Mouse (Mus musculus) heart, adult 2 months (tissue): ENCODE data around the gene Brd1. TPM values are rescaled to one million over a fixed set of nuclear protein-coding genes. Genes with fewer than 3 reads are reported as not detected.
A peak's percentile ranks its signal among the peaks of the same experiment; 100 is the strongest.

Experiments used
- DNase-seq, 2 experiments: peaks; one replicate each; pipeline ENCODE4 v3.0.0; 2021
- H3K27ac ChIP-seq: fragments of 200-600 bp; 2 replicates; pipeline ENCODE4 v1.8.1; 2022
- H3K27me3 ChIP-seq: fragments of 200-500 bp; 2 replicates; pipeline ENCODE4 v1.6.1; 2012; ENCODE audit warnings: mild to moderate bottlenecking, low read length, inconsistent platforms, mixed read lengths; ENCODE audit not compliant: control insufficient read depth, insufficient read depth
- H3K36me3 ChIP-seq: fragments of 200-500 bp; 2 replicates; pipeline ENCODE4 v1.6.1; 2012; ENCODE audit warnings: low read length, inconsistent platforms; ENCODE audit not compliant: control insufficient read depth, insufficient read depth
- H3K4me1 ChIP-seq: fragments of 200-500 bp; 2 replicates; pipeline ENCODE4 v1.6.1; 2011; ENCODE audit warnings: low read length; ENCODE audit not compliant: control insufficient read depth, insufficient read depth
- H3K4me3 ChIP-seq: fragments of 200-600 bp; 2 replicates; pipeline ENCODE4 v1.8.1; 2022
- H3K79me2 ChIP-seq: fragments of 200-500 bp; replicated peaks from 2 replicates; pipeline ENCODE4 v1.6.1; 2012; ENCODE audit warnings: mild to moderate bottlenecking, inconsistent platforms, low read length, moderate library complexity, mixed read lengths; ENCODE audit not compliant: control insufficient read depth, insufficient read depth
- H3K9ac ChIP-seq: fragments of 200-500 bp; 2 replicates; pipeline ENCODE4 v1.6.1; 2012; ENCODE audit warnings: low read depth, mild to moderate bottlenecking, control low read depth, inconsistent platforms, low read length, mixed read lengths
- CTCF ChIP-seq: fragments of 200-600 bp; IDR thresholded peaks from 2 replicates; pipeline ENCODE4 v1.8.1; 2022; ENCODE audit warnings: antibody characterized with exemption, mild to moderate bottlenecking, moderate library complexity
- EP300 ChIP-seq: fragments of 200-500 bp; IDR thresholded peaks from 2 replicates; pipeline ENCODE4 v1.6.1; 2011; ENCODE audit warnings: low read depth, low read length, control low read depth; ENCODE audit not compliant: insufficient read depth
- POLR2A ChIP-seq: fragments of 200-500 bp; IDR thresholded peaks from 2 replicates; pipeline ENCODE4 v1.6.1; 2011; ENCODE audit warnings: mild to moderate bottlenecking, low read depth, low read length, control low read depth; ENCODE audit not compliant: insufficient read depth
- WGBS: fragments of 180-500 bp; shearing (Covaris S2); methylation state at CpG from one replicate; pipeline ENCODE4 v1.1.7; 2018; 5-methylcytosine and 5-hydroxymethylcytosine counted together
- intact Hi-C: fragments of 180-260 bp; cut with DNase I; formaldehyde crosslinking; loops from one replicate; pipeline ENCODE4 v1.15.1; 2025
- polyA plus RNA-seq: library from polyadenylated mRNA; depleted of rRNA; stranded (reverse); fragments of >200 nt; gene quantifications from 2 replicates; pipeline ENCODE4 v1.2.3, GENCODE M21; 2012
- total RNA-seq, 2 experiments: library from RNA; stranded (reverse); gene quantifications; 2 replicates each; pipeline ENCODE4 v1.2.3; 2021

Gene Brd1
- total and polyA plus RNA-seq, 3 experiments, result 7.7 to 31.0 (median 28.7) TPM

DNA sequence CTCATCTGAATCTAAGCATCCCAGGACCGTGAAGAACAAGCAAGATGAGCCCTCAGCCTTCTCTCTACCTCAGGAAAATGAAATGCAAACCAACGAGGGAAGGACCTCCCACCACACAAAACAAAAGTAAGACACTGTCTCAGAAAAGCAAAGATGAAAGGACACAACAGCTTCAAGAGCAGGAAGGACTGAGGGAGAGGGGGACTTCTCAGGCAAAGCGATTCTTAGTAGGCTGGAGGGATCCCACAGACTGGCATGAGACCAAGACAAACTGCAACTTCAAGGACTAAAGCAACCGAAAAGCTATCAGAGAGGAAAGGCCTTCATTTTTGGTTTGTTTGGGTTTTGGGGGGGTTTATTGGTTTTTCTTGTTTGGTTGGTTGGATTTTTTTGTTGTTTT, 2.1 kb upstream of the Brd1 start:
- Histone ChIP-seq H3K9ac (no peak overlapping the region), H3K4me3 (no peak overlapping the region), H3K27me3 (no peaks in the 10 kb centered on the region), H3K36me3 (peaks cover under 1% of the 10 kb centered on the region; the same call in 1 of the 2 replicates), H3K79me2 (peaks cover 2% of the 10 kb centered on the region), H3K4me1 (peaks cover 9% of the 10 kb centered on the region), H3K27ac (no peak overlapping the region)
- TF ChIP-seq POLR2A, result no peak
- no peak for TF ChIP-seq EP300
- TF ChIP-seq CTCF, result no peak
- WGBS, result 64% methylated on average over 4 of the region's 4 CpGs
- intact Hi-C loops, result no loop called here
- DNase-seq, result no peak

DNA sequence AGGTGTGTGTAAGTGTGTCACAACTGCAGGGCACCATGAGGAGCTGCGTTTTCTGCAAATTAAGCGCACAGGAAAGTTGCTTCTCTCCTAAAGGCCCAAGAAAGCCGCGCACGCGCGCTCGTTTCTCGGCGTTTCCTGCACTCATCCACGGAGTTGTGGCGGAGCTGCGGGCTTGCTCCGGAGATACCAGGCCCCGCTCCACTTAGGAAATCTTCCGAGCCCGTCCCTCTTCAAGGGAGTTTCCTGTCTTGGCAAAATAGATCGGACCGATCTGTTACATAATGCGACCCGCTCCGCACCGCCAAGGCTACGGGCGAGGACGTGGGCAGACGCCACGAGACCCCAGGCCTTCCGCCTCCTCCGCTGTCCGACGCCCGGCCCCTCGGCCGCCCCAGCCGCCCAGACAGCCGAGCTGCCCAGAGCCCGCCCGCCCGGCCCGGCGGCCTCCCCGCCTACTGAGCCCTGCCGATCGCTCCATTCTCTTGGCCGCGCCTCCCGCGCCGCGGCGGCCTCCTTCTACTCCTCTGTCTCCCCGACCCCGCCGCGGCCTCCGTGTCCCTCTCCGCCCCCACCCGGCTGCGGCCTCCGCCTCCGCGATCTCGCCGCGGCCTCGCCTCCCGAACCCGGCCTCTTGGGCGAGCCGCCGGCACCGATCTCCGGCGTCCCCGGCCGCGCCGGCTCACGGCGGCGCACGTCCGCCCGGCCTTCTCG, 837 bp downstream of the Brd1 start:
- Histone ChIP-seq H3K27ac (peak overlapping the region; percentile 86), H3K79me2 (peaks cover 9% of the 10 kb centered on the region), H3K4me1 (peaks cover 10% of the 10 kb centered on the region), H3K36me3 (peaks cover 3% of the 10 kb centered on the region), H3K4me3 (peak overlapping the region; percentile 93), H3K9ac (peak overlapping the region; percentile 87), H3K27me3 (no peaks in the 10 kb centered on the region)
- intact Hi-C loops, result loop anchor here (2.0 kb wide), 1 partner anchor 86 kb away; the partner anchor contains the start of genes Alg12 and Creld2
- peak; percentile 78 for DNase-seq
- WGBS, result under 1% methylated on average over 74 of the region's 86 CpGs
- 0 out of 2 replicates have a peak, but pooled peaks have one; percentile 21 for TF ChIP-seq EP300
- peak; percentile 44; the same call in 1 of the 2 replicates for TF ChIP-seq POLR2A
- TF ChIP-seq CTCF, result no peak

- Histone ChIP-seq H3K27me3 (no peaks in the 10 kb centered on the region), H3K9ac (peak overlapping the region; percentile 87), H3K36me3 (peaks cover 3% of the 10 kb centered on the region), H3K4me3 (peak overlapping the region; percentile 93), H3K79me2 (peaks cover 9% of the 10 kb centered on the region), H3K27ac (peak overlapping the region; percentile 86), H3K4me1 (peaks cover 10% of the 10 kb centered on the region)
- TF ChIP-seq POLR2A (no peak), EP300 (no peak), CTCF (no peak)
- 5% methylated on average over 15 of the region's 15 CpGs for WGBS
- intact Hi-C loops, result loop anchor here (2.0 kb wide), 1 partner anchor 86 kb away; the partner anchor contains the start of genes Alg12 and Creld2
- no peak for DNase-seq
Measured at GRCm38 (mm10) chr15:88732405-88733020, 1.5 kb downstream of the Brd1 start.

DNA sequence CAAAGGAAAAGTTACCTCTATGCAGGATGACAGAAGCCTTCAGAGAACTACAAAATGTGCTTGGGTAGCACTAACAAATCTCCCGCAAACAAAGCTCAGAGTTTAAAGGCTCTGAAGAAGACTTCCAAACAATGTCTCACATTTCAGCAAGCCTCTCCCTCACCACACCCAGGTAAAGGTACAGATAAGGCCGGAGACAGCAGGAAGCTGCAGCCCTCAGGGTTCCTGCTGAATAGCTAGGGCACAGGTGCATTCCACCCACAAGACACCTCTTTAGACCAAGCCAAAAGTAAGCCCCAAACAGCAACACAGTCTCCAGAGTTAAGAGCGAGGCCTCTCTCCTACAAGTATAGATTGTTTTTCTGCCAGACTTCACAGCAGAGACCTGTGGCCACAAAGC, 3.3 kb downstream of the Brd1 start:
- WGBS, result 44% methylated on average over 3 of the region's 3 CpGs
- intact Hi-C loops, result no loop called here
- no peak overlapping the region for H3K9ac ChIP-seq

DNA sequence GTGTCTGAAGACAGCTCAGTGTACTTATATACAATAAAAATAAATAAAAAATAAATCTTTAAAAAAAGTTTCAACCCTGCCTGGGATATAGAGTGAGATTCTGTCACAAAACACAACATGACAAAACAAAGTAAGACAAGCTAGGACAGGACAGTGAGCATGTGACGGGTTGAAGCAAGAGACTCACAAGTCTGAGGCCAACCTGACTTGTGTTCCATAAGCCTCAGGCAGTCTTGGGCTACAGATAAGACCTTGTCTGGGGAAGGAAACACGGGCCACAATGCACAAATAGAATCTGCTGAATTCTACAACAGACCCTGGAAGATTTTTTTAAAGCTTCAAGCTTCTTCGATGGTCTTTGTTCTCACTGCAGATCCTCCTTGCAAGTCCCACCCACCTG, 6.8 kb downstream of the Brd1 start:
- WGBS, result 51% methylated on average over 3 of the region's 3 CpGs
- no peak overlapping the region for H3K27ac ChIP-seq
- DNase-seq, result no peak
- H3K36me3 ChIP-seq, result peaks cover 5% of the 10 kb centered on the region
- intact Hi-C loops, result no loop called here
- no peaks in the 10 kb centered on the region for H3K27me3 ChIP-seq
- H3K79me2 ChIP-seq, result peaks cover 14% of the 10 kb centered on the region
- no peak overlapping the region for H3K9ac ChIP-seq
- H3K4me3 ChIP-seq, result no peak overlapping the region
- H3K4me1 ChIP-seq, result peaks cover 19% of the 10 kb centered on the region
- TF ChIP-seq CTCF (no peak), EP300 (no peak), POLR2A (no peak)

More for the DNA sequence above, 3.3 kb downstream of the Brd1 start:
- H3K4me1 ChIP-seq, result peaks cover 10% of the 10 kb centered on the region
- H3K36me3 ChIP-seq, result peaks cover 5% of the 10 kb centered on the region
- TF ChIP-seq EP300, result no peak
- TF ChIP-seq CTCF, result no peak
- no peak for DNase-seq
- no peaks in the 10 kb centered on the region for H3K27me3 ChIP-seq
- H3K79me2 ChIP-seq, result peaks cover 11% of the 10 kb centered on the region
- H3K4me3 ChIP-seq, result no peak overlapping the region
- H3K27ac ChIP-seq, result no peak overlapping the region

DNA sequence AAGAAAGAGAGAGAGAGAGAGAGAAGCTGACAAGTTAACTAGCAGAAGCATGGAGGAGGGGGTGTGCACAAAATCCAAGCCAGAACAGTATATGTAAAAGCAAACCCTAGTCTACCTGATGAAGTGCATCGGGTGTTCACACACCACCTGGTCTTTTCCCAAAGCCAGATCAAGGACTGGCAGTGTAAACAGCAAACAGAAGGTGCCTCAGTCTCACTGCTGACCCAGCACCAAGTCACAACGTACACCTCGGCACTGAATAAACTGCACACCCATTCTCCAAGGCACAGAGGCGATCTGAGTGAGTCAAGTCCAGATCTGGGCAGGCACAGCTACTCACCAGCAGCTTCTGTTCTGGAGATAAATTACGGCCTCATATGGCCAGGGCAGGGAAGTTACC, 9.0 kb downstream of the Brd1 start:
- WGBS, result 80% methylated on average over 5 of the region's 5 CpGs
- peaks cover 11% of the 10 kb centered on the region for H3K79me2 ChIP-seq
- no peaks in the 10 kb centered on the region for H3K27me3 ChIP-seq
- H3K9ac ChIP-seq, result no peak overlapping the region
- DNase-seq, result no peak
- H3K27ac ChIP-seq, result no peak overlapping the region
- H3K36me3 ChIP-seq, result peaks cover 5% of the 10 kb centered on the region
- TF ChIP-seq POLR2A (no peak), CTCF (no peak), EP300 (no peak)
- H3K4me1 ChIP-seq, result peaks cover 11% of the 10 kb centered on the region
- intact Hi-C loops, result no loop called here
- H3K4me3 ChIP-seq, result no peak overlapping the region
